Mouse (Mus musculus) megakaryocyte, embryonic 14.5 days (primary cell): ENCODE data around the gene Tpsg1.

Experiments
- FLI1 ChIP-seq: IDR thresholded peaks from 2 replicates; pipeline ENCODE4 v1.6.1; 2012; ENCODE audit warnings: low read length, inconsistent platforms, mixed read lengths
- GATA1 ChIP-seq: IDR thresholded peaks from 3 replicates; pipeline ENCODE4 v1.6.1; 2012; ENCODE audit warnings: mixed read lengths, low read length, inconsistent platforms, borderline replicate concordance

GRCm38 (mm10) chr17:25341490-25341889 lies 27.6 kb upstream of the Tpsg1 start:
- TF ChIP-seq GATA1 (no peak), FLI1 (no peak)
